Mouse (Mus musculus) embryo, embryonic 10.5 days (tissue): ENCODE results near the gene Shox2.
A peak's percentile ranks its signal among the peaks of the same experiment; 100 is the strongest.

Source experiments
- DNase-seq: peaks from one replicate; pipeline ENCODE4 v3.0.0-alpha.2; 2015; ENCODE audit warnings: low spot score

Shox2 gene

DNA sequence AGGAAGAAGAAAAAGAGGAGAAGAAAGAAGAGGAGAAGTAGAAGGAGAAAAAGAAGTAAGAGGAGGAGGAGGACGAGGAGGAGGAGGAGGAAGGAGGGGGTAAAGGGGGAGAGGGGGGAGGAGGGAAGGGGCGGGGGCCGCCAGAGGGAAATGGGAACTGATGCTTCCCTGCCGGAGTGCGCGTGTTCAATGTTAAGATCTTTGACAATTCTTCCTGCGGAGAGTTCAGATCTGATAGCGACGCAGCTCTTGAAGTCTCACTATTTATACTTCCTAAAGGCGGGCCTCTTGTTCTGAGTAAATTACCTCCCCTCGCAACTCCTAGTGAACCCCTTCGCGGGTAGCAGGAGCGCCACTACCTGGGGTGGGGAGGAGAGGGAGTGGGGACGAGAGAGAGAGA, at the start of gene Shox2:
TSS of gene Shox2 (minus strand) at position 66 of the 400 bp plus-strand sequence.
- DNase-seq = peak; percentile 67

- DNase-seq = no peak
Measured at GRCm38 (mm10) chr3:66996820-66997219, 15.2 kb upstream of the Shox2 start.

GRCm38 (mm10) chr3:66986287-66986560, 4.7 kb upstream of the Shox2 start:
- DNase-seq = no peak

GRCm38 (mm10) chr3:66985539-66986286, 4.1 kb upstream of the Shox2 start:
- DNase-seq = peak; percentile 93

DNA sequence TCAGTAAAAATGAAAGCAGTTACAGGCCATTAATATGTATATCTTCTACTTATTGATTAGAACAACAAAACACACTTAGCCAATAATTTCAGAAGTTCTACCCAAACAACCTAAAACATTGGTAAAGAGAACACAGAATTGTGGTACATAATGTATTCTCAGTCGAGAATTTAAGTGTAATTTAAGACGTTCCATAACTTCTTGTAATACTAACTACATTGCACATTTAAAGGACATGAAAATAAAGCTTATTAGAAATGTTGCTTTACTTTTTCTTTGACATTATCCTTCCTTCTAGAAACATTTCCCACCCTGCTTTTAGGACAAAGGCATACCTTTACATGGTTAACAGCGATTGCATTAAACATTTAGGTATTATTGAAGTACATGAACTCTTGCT, 1.9 kb upstream of the Shox2 start:
- DNase-seq = peak; percentile 38

DNA sequence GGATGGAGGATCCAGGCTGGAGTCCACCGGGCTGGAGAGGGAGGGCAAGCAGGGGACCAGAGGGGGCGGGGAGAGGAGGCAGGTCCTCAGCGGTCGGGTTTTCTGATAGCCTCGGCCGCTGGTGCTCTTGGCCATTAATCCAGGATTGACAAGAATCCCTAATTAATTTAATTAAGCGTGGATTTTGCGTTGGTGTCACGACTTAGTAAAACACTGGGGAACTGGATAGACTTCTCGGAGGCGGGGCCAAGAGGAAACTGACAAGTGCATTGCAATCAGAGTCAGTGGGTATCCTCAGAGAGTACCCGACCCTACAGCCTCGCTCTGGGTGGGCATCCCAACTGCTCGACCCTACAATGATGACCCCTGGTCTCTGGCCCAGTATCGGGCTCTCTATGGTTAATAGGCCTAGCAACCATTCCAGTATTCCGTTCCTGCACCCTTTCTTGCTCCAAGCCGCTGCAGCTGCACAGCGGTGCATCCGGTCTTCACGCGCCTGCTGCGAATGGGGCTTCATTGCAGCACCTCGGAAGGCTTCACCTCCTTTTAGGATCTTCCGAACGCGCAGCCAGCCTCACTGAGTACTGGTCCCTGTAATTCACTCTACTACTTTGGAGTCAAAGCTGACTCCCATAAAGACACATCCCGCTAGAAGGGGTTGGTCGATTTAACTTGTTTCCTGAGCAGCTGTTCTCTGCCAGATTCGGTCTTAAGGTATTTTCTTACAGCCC, 775 bp upstream of the Shox2 start:
- DNase-seq = peak; percentile 68

- peak; percentile 64 for DNase-seq
Measured at GRCm38 (mm10) chr3:66981101-66981661, 390 bp downstream of the Shox2 start, which contains the start of gene Rsrc1. Gene Rsrc1 (plus strand): TSS chr3:66981390.

DNA sequence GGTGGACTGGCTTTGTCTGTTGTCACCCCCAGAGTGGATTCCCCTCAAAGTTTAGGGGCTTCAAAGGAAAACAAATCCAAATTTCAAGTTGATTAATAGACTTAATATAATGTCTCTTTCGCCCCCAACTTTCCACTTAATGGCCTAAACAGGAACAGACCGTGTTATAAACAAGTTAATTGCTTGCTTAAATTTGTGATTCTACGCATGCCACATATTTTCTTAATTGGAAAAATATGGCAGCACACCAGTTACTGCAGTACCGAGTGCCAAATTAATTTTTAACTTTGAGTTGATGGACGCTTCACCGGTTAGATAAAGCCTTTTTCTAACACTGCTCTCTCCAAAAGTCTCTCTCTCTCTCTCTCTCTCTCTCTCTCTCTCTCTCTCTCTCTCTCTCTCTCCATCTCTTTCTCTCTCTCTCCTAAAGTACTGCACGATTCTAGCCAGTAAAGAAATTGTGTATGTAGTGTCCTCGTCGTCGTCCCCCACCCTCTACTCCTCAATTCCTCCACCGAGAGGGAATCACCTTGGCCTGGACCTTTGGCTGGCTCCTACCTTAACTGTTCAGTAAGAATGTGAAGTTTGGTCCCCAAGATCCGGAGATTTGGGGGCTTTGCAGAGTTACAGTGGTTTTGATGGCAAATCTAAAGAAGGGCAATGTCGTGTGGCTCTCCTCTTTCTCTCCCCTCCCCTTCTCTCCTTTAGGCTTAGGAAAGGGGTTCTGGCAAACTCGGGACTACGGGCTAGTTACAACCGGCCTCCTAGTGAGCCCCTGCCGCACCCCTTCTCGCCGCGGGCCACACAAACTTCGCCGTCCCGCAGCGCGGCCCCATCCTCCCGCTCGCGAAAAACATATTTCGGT, 1.2 kb downstream of the Shox2 start:
- peak; percentile 45 for DNase-seq

GRCm38 (mm10) chr3:66979491-66979890, 2.1 kb downstream of the Shox2 start:
- no peak for DNase-seq

GRCm38 (mm10) chr3:66978457-66979381, 2.9 kb downstream of the Shox2 start:
- peak; percentile 56 for DNase-seq

DNA sequence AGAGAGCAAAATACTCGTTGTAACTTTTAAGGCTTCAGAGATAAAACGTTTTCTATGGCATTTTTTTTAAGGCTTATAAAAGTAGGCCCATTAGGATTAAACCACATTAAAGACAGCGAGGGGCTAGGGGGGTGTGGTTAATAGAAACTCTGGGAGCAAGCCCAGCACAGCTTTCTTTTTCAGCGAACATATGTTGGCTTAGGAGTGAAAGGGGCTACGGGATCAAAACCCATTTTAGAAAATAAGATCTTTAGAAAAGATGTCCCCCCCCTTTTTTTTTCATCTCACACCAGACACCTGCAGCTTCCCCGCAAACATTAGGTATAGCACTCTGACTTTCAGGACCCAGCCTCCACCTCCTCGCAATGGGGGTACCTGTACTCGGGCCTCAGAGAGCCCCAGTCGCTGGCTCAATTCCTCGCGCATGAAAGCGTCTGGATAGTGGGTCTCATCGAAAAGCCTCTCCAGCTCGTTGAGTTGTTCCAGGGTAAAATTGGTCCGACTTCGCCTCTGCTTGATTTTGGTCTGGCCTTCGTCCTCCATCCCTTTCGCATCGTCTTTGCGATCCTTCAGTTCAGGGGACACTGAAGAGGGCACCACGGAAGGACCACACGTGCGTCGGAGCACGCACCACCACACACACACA, 3.6 kb downstream of the Shox2 start:
- peak; percentile 50 for DNase-seq

DNA sequence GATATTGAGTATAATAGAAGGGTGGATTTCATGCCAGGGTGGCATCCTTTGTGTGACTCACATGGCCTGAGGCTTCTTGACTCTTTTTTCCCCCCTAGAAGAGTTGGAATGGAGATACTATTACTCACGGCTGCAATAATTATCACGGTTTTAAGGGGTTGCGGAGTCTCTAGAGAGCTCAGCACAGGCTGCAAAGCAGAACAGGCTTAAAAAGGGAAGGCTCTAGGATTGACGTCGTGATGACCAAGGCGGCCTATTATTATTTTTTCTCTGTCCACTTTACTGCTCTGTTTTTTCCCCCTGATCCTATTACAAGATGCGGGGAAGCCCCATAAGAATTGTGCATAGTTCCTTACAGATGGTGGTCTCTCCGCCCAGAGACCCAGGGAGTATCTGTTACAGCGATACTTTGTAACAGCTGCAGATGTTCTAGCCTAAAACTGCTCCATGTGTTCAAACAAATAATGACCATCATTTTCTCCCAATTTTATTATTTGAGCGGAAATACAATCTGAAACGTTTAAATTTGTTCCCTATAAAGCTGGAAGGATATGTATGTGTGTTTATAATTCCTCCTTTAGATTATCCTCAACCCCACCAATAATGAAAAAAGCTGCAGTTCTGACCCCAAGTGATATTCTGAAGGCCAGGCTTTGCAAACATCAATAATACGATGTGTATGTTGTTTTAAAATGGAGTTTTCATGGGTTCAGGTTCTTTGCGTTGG, 4.5 kb downstream of the Shox2 start:
- peak; percentile 71 for DNase-seq

DNA sequence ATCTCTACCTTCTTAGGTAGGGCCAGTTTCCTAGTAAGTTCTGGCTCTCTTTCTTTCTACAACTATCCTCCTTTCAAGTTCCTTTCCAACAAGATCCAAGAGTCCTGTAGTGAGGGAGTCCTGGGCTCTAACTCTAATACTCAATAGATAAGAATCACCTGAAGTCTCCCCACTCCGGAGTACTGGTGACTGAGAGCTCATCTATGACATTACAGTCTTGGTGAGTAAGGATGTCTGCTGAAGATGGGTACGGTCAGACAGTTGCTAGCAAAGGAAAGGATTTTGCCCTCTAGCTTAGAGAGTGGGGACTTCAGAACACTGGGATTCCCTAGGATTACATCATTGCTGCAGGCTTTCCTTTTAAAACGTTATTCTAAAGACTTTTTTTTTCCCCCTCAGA, 7.1 kb downstream of the Shox2 start:
- peak; percentile 37 for DNase-seq

DNA sequence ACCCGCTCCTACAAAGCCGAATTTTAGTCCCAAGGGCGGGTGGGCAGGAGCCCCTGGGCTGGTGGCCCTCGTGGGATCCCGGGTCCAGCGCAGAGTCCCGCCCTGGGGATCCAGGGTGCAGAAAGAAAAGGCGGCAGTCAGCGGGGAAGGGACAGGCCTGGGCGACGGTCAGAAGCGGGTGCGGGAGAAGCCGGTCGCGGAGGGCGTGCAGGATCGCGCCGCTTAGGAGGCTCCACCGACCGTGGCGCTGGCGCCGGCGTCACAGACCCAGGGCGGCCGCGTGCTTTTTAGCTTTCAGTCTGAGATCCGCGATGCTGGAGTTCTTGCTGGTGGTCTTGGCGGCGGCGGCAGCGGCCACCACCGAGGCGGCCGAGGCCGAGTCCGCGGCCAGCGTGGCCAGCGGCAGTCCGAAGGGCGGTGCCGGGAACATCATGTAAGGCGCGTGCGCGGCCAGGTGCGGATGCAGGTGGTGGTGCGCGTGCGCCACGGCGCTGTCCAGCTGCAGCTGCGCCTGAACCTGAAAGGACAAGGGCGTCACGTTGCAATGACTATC, 8.1 kb downstream of the Shox2 start:
- DNase-seq = peak; percentile 80

DNA sequence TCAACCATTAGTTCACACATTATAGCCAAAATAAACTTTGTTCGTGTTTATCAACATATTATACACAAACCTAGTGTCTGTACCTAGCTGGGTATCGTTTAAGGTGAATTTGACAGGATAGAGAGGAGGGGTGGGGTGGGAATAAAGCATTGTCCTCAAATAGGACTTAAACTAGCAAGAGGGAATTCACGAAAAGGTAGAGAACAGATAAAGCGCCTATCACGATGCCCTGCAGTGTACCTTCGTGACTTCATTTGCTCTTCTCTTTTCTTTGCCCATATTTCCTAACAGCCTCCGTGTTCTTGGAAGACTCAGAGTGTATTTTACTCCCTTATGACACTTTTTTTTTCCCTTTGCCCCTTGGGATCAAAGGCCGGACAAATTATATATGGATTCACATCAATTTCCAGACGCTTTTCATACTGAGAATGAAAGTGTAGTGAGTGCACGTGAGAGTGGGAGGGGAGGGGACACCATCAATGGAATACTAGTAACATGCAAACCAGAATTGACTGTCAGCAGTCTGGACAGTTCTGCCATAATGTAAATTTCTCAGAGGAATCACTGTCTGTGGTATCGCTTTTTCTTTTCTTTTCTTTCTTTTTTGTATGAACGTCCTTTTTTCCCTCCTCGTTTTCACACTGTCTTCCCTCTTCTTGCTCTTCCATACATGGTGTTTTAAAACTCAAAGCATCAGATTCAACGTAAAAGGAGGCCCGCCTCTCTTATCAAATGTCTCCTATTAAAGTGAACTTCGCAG, 9.2 kb downstream of the Shox2 start:
- peak; percentile 46 for DNase-seq

- DNase-seq = peak; percentile 61
Measured at GRCm38 (mm10) chr3:66970661-66971331, 10.8 kb downstream of the Shox2 start.

DNA sequence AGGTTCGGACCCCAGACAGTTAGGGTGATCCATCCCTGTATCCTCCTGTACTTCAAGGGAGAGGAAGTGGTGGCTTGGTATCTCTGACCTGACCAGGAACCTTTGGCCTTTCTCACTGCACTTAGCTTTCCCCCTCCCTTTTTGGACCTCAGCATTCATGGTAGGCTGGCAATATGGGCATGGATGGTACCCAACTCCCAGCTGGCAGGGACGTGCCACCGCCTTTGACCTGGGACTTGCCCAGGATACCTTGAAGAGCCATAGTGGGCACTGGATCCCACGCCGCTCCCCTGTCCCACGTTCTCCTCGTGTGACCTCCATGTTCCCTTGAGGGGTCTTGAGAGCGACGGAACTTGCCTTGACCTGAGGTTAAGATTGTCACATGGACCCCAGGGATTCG, 11.3 kb downstream of the Shox2 start:
- DNase-seq = no peak

GRCm38 (mm10) chr3:66967508-66967907, 14.1 kb downstream of the Shox2 start:
- DNase-seq = peak; percentile 34
